Mouse (Mus musculus) testis, adult 10 weeks (tissue): ENCODE measurements around the gene Lrif1. TPM values are rescaled to one million over a fixed set of nuclear protein-coding genes. Genes with fewer than 3 reads are reported as not detected.

ENCODE experiments used
- polyA plus RNA-seq: library from polyadenylated mRNA; stranded (reverse); fragments of 350-450 nt; fragmentation: Illumina TruSeq; extraction: RNeasy Lipid Tissue Mini Kit (QIAGEN cat#74804); gene quantifications from one replicate; pipeline ENCODE4 v1.2.3, GENCODE M21; 2014; ENCODE audit warnings: low read depth, low replicate concordance

Lrif1 gene
- 443 TPM for polyA plus RNA-seq

DNA sequence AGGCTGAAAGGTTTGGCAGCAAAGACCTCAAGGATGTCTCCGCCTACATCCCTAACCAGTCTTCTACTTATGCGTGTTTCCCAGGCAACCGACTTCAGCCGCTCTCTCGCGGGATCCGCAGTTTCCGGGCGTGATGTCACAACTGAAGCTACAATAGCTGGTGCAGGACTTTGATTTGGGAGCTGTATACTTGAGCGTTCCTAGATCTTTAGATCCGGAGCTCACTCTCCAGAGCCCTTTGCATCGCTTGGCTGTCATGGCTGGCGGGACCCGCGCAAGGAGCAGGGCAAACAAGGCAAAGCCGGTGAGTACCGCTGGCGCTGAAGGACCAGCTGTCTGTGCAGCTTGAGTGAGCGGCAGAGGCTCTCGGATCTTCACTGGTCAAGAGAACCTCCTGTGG is at the start of gene Lrif1:
Gene Lrif1 (plus strand): TSS at position 158 of the 400 bp plus-strand sequence.

Other genes starting within 250 kb of the Lrif1 start
- 0.21 TPM for gene Dennd2d, start 202.6 kb upstream of the Lrif1 start, polyA plus RNA-seq
- 26.6 TPM for gene Dram2, start 137.2 kb upstream of the Lrif1 start, polyA plus RNA-seq
- 14.1 TPM for gene Cept1, start 137.2 kb upstream of the Lrif1 start, polyA plus RNA-seq
- 4.5 TPM for gene Cd53, start 105.2 kb downstream of the Lrif1 start, polyA plus RNA-seq
- gene Olfr266, start 141.3 kb downstream of the Lrif1 start, polyA plus RNA-seq = not detected